Mouse (Mus musculus) right cerebral cortex, postnatal 25 days (tissue): ENCODE measurements around the gene Klhl22.

Experiments used
- DNase-seq: peaks from one replicate; pipeline ENCODE4 v3.0.0; 2022

Klhl22 gene

DNA sequence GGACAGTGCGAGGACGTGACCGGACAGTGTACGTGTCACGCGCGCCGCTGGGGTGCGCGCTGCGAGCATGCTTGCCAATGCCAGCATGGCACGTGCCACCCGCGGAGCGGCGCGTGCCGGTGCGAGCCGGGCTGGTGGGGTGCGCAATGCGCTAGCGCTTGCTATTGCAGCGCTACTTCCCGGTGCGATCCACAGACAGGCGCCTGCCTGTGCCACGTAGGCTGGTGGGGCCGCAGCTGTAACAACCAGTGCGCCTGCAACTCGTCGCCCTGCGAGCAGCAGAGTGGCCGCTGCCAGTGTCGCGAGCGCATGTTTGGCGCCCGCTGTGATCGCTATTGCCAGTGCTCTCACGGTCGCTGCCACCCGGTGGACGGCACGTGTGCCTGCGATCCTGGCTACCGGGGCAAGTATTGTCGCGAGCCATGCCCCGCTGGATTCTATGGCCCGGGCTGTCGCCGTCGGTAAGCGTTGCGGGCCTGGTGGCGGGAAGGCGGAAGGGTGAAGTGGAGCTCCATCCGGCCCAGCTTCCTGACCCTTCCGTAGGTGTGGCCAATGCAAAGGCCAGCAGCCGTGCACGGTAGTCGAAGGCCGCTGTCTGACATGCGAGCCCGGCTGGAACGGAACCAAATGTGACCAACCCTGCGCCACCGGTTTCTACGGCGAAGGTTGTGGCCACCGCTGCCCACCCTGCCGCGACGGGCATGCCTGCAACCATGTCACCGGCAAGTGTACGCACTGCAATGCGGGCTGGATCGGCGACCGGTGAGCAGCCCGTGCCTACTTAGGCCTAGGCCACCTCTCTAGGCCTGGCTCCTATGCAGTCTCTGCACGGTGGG, 43.6 kb downstream of the Klhl22 start:
- peak; percentile 69 for DNase-seq

DNA sequence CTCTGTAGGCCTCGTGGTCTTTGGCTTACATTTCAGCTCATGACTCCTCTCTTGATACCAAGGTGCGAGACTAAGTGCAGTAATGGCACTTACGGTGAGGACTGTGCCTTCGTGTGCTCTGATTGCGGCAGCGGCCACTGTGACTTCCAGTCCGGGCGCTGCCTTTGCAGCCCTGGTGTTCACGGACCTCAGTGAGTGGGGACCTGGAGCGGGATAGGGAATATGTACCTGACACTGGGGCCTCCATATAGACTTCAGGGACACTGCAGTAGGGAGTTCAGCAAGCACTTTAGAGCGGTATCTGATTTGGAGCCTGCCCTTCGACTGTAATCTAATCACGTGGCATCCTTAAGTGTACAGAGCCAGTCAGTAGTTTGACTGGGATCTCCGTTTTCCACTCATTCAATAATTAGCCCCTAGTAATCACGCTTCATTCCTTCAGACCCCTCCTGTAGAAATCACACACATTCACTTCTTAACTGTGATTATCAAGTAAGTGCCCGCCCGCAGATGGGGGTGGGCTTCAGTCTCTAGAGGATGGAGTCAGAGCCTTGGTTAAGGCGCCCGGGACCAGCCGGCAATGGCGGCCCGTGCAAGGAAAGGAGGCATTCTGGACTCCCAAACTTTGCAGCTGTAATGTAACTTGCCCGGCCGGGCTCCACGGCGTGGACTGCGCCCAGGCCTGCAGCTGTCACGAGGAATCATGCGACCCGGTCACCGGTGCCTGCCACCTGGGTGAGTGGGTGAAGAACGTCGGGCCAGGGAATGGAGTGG, 44.4 kb downstream of the Klhl22 start:
- no peak for DNase-seq

DNA sequence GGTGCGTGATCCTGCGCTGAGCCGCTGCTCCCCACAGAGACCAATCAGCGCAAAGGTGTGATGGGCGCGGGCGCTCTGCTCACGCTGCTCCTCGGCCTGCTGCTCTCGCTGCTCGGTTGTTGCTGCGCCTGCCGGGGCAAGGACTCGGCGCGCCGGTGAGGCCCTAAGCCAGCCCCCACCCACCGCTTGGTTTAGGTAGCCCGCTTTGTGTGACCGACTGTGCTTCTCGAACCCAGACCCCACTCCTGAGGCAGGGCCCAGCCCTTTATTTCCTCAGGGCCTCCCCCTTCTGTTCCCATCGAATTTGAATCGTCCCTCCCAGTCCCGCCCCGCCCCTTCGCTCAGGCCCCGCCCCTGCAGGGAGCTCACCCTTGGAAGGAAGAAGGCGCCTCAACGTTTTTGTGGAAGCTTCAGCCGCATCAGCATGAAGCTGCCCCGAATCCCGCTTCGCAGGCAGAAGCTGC, 45.1 kb downstream of the Klhl22 start:
- no peak for DNase-seq

DNA sequence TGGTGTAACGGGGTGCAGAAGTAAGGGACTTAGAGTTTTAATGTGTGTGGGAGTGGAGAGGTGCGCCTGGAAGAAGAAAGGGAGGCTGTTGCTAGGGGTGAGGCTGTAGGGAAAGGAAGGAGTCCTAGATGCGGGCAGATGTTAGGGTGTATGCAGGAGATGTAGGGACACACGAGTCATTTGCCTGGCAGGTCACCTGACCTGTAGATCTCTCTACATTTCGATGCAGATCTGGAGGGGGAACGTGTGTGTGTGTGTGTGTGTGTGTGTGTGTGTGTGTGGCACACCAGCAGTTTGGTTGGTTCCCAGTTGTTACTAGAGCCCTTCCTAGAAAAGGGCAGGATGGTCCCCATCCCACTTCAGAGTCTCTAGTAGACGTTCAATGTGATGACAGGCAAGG, 45.6 kb downstream of the Klhl22 start:
- DNase-seq = no peak

DNA sequence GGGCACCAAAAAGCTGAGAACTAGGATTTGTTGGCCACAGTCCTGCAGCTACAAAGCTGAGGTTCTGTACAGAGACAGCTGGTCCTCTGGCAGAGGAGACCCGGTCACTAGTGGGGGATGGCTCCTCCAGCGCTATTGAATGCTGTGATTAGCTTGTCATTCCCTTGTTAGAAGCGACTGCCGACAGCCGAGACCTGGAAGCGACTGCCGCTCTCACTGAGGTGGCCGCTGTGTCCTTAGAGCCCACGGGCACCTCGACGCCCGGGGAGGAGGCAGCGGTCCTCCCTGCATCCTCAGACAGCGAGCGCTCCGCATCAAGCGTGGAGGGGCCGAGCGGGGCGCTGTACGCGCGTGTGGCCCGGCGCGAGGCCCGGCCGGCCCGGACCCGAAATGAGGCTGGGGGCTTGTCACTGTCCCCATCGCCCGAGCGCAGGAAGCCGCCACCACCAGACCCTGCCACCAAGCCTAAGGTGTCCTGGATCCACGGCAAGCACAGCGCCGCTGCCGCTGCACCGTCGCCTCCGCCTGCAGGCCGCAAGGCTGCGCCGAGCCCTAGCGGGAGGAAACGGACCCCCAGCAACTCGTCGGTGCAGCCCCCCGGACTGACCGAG, 47.3 kb downstream of the Klhl22 start:
- DNase-seq = peak; percentile 71

DNA sequence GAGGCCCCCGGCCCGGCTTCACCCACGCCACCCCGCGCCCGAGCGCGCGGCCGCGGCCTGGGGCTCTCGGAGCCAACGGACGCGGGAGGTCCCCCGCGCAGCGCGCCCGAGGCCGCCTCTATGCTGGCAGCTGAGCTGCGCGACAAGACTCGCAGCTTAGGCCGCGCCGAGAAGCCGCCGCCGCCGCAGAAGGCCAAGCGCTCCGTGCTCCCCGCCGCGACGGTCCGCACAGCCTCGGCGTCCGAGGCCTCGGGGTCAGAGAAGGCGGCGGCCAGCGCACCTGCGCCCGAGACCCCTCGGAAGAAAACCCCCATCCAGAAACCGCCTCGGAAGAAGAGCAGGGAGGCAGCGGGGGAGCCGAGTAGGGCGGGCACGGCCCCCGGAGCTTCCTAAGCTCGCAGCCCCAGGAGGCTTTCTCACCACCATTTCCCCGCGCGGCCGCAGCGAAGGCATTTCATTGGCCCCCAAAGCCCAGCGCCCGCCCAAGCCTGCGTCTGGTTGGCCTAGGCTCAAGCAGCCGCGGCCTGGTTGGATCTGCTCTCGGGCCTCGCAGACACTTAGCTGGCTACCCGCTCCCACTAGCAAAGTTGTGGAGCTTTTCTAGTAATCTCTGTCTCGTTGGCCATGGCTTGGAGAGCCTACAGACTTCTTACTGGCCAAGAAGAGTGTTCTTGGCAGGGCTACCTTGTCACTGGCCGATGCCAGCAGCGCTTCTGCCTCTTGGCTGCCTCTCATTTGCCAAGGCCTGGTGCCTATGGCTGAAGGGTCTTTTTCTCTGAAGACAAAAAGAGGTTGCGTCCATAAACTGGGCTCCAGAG, 48.0 kb downstream of the Klhl22 start:
- peak; percentile 91 for DNase-seq

DNA sequence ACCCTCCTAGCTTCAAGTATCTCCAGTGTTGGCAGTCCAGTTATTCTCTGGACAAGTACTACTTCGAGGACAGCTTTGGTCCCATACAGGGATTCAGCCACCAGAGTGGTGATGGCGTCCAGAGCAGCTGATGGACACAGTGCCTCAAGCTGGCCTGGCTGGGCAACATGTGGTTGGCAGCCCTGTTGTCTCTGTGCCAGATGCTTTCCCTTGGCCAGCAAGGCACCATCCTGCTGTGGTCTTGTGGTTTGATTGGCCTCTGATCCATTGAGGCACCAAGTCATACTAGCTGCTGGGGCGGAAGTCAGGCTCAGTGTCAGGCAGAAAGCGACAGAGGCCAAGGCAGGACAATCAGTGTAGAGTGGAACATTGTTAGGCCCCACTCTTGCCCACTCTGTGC, 49.7 kb downstream of the Klhl22 start:
- DNase-seq = no peak

DNA sequence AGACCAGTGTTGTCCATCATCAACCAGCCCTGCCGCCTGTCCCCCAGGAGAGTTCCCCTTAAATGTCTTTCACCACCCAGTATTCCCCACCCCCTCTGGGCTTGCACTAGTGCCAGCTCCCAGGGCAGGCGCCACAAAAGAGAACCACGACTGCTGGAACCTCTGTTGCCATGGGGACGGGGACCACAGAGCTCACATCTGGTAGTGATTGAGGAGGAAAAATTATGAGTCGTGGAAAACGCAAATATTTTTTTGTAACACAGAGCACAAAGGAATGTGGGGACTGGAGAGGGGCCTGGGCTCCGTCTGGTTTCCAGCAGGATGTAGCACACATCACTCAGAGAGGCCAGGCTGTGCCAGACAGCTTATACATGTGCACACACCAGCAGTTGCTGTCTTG, 50.3 kb downstream of the Klhl22 start:
- DNase-seq = no peak

DNA sequence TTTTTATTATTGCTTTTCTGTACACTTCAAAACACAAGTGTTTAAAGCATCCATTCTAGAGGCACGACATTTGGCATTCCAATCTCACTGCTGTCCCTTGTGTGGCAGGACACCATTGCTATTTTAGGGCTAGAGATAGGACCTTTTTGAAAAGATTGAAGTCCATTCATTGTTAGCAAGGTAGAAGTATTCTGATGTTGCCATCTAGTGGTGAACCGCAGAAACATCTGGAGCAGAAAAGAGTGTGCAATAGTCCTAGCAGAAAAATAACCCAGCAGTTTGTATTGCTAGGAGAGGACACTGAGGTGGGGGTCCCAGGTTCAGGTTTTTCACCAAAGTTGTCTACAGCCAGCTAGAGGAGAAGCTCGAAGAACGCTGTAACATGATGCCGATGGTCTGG, 52.7 kb downstream of the Klhl22 start:
- DNase-seq = no peak

DNA sequence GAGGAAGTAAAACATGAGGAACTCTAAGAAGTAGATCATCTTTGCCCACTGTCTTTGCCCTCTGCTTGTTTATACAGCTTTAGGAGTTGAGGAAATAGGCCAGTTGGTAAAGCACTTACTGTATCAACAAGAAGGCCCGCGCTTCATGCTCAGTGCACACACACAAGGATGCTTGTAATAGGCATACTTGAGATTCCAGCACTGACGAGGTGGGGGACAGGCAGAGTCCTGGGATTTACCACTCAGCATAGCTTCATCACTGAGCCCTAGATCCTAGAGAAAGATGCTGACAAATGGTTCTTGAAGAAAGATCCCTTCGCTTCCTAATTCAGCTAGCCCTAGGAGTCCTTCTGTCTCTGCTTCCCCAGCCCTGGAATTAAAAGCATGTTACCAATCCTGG, 53.8 kb downstream of the Klhl22 start:
- DNase-seq = no peak

DNA sequence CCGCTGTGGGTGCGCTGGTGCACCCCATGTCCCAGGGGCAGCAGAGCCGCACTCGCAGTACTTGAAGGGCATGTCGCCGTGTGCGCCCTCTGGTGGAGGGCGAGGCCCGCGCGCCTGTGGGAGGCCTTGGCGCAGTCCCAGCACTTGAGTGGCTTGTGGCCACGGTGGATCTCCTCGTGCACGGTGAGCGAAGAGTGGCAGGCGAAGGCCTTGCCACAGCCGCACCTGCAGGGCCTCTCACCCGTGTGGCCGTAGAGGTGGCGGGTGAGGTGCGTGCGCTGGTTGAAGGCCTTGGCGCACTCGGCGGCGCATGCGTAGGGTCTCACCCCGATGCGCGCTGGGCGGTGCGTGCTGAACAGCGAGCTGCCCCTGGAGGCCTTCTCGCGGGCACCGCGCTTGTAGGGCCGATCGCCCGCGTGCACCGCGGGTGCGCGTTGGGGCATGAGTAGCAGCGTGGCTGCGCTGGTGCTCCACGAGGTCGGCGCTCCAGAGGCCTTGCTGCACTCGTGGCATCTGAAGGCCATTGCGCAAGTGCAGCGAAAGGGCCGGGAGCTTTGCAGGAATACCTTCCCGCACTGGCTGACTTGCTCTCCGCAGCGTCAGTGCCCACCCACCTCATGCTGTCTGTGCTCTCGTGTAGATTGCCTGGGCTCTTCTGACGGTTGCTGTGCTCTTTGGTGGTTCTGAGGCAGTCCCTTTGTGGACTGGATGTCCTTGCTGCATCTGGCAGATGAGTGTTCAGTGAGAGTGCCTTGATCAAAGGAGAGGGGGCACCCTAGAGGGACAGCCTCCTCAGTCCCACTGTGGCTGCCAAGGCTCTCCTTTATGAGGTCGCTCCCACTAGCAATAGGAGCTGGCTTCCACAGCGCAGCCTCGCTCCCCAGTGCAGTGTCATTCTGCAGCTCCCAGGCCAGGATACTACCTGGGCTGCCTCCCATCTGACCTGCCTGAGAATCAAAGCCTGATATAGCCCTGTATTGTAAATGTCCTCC, 56.3 kb downstream of the Klhl22 start:
- peak; percentile 63 for DNase-seq

DNA sequence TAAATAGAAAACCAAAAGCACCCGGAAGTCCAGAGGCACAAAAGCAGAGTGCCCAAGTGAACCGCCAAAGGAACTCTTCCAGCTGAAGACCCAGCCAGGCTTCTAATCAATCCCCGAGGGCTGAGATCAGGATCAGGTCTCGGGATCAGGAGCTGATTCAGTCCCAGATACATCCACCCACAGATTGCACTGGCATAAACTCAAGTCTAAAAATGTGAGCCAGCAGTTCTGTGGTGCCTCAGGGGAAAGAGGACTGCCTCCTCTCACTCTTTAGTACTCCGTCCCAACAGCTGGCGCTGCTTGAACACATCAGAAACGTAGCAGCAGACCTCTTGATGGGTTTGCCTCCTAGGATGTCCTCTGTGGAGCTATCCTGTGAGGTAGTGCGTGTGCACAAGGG, 57.1 kb downstream of the Klhl22 start:
- DNase-seq = no peak

DNA sequence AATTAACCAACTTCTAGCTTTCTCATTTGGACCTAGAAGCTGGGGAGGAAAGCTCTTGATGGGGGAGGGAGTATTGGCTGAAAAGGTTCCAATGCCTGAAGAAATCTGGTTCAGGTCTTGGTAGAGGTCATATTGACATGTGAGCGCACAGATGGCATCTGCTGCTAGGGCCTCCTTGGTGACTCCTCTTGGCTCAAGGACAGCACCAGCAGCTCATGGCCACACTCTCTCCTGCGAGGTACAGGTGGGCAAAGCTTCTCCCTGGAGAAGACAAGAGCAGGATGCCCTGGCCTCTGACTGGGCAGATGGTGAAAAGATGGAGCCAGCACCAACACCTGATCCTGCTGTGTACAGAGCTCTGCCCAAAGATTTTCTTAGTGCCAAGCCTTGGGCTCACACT, 67.1 kb downstream of the Klhl22 start:
- no peak for DNase-seq

DNA sequence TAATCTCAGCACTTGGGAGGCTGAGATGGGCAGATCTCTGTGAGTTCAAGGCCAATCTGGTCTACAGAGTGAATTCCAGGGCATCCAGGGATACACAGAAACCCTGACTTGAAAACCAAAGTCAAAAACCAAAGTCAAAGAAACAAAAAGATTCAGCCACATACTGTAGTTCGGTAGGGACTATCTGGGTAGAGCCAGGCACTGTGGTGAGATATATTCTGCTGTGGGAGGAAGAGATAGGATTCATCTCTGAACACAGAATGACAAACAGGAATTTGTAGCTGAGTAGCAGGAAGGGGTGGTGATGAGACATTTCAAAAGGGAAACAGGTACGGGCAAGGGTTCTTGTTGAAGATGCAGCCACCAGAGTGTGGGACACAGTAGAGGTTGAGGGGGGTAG, 68.8 kb downstream of the Klhl22 start:
- DNase-seq = no peak

DNA sequence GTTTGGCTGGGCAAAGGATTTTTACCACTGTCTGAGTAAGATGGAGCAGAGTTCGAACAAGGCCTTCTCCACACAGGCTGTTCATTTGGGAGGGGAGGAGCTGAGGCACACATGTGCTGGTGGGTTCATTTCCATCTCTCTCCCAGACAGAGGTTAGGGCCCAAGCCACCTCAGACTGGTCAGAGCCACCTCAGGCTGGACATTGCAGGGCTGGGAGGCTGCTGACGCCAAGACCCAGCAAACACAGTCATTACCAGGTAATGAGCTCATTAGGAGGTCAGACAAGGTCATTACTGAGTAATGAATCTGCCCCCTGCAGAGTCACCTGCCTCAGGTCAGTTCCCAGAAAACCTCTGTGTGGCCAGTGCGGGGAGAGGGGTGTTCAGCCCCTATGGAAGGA, 69.4 kb downstream of the Klhl22 start:
- no peak for DNase-seq

DNA sequence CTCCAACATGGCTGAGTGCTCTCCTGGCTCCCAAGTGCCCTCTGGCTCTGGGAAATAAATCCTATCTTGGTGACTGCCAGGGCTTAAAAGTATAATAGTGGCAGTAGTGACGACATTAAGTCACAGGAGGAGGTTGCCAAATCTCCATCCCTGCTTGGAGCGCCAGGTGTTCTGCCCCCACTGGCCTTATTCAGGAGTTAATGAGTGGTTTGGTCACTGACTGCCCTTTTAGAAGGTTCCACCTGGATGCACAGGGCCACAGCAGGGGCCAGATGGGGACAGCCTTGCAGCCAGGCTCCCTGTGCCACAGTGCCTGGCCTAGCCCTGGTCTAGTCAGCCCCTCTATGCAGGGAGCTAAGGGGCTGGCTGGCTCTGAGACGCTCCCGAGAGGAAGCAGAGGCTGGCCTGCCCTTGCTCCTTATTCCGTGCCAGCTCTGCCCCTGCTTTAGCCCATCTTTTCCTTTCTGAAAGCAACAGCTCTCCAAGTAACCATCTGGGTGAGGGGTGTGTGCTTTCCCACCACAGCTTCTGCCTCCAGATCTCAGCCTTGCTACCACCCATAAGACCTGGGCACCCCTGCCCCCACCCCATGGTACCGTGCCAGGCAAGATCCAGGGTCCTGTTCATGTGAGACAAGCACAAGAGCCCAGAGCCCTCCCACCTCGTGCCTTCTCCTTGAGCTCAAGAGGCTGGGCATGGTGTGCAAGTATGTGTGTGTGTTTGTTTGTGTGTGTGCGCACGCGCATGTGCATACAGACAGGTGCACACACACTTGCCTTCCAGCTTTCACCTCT, 71.2 kb downstream of the Klhl22 start:
- no peak for DNase-seq

DNA sequence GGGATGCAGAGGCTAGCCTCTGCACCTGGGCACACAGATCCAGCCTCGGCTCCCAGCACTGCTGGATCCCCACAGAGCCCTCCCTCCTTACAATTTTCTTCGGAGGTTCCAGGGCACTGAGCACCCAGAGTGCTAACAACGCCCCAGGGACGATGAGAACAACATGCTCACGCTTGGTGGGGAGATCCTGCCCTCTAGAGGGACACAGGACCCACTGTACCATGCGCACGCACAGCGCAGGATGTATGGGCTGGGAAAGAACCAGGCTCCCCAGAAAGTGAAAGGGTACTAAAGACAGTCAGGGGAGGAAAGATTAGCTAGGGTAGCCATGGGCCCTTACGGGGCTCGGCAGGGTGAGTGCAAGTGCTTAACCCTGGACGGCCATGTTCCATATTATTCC, 72.4 kb downstream of the Klhl22 start:
- DNase-seq = no peak

DNA sequence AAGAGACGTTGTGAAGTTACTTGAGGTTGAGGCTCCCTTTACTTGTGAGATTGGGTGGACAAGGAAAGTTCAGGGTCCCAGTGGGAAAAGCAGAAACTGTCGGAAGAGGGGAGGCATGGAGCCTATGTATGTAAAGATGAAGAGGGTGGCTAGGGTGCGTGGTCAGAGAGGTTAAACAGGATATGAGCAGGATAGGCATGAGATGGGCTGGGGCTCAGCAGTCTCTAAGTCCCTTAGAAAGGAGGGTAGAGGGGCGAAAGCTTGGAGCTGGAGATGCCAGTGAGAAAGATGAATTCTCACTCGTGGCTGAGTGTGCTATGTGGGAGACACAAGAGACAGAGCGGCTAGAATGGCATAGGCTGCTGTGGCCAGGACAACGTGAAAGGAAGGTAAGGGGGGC, 73.4 kb downstream of the Klhl22 start, which contains the start of gene B830017H08Rik:
Gene B830017H08Rik, plus strand, starts transcription at position 301 of the 400 bp plus-strand sequence.
- no peak for DNase-seq

DNA sequence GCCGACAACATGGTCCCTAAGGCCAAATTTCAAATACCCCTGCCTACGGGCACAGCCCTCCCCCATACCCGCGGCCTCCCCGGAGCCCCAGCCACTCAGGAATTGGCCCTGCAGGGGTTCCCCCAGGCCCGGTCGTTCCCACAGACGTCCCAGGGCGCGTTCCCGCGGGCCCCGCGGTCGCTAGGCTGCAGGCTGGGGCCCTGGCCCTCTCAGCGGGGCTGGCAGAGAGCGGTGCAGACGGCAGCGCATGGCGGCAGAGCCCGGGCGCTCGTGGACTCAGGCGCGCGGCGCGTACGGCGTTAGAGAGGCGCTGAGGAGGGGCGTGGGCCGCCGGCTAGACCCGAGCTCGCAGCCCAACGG, 73.9 kb downstream of the Klhl22 start:
- DNase-seq = no peak

DNA sequence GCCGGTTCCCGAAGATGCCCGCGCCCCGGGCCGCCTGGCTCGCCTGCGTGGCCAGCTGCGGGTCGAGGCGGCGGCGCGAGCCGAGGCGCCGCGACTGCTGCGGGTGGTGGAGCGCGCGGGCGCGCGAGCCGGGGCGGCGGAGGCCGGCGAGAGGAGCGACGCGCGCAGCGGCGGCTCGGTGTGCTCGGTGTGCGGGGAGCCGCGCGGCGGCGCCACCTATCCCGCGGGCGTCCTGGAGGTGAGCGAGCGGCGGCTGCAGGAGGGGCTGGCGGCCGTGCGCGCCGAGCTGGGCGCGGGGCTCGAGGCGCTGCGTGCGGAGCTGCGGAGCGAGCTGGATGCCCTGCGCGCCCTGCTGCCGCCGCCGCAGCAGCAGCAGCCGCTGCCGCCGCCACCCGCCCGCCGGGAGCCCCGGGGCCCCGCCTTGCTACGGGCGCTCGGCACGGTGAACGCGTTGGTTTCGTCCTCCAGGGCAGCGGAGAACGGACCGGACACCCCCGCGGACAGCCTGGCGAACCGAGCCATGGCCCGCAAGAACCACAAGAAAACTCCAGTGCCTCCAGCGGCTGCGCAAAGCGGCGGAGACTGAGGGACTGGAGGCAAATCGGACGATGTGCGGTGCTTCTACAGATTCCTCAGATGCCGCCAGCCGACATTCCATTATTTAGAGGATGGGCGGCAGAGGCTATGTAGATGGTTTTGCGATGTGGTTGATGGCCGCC, 74.4 kb downstream of the Klhl22 start:
- peak; percentile 78 for DNase-seq
